Mouse (Mus musculus) MEL (cell line): ENCODE results near the gene Antxr1.

Experiments used
- CHD1 ChIP-seq: IDR thresholded peaks from 2 replicates; pipeline ENCODE4 v1.6.1; 2012; ENCODE audit warnings: low read depth, mild to moderate bottlenecking, inconsistent platforms, low read length, improper control_type of control experiment
- RAD21 ChIP-seq: IDR thresholded peaks from 2 replicates; pipeline ENCODE4 v1.6.1; 2011; ENCODE audit warnings: mild to moderate bottlenecking, low read depth, low read length, improper control_type of control experiment

DNA sequence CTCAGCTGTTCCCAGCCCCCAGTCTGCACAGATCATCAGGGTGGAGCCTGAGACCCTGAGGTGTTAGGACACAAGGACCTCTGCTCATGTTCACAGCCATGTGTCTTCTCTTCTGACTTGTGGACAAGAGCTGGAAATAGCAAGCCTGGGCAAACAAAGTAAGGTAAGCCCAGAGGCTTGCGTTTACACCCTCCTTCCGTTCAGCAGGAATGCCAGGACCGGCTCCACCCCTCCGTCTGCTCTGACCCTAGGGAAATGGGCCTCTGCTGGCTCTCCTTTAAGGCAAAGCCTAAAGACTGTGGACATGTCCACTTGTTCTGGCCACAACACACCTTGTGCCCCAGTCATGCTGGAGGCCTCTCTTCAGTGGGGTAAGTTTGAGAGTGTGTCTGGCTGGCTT, 215.6 kb downstream of the Antxr1 start:
- TF ChIP-seq CHD1 (no peak), RAD21 (no peak)
